Mouse (Mus musculus) liver, embryonic 14.5 days (tissue): Measurements from ENCODE around the gene Twist1. TPM values are rescaled to one million over a fixed set of nuclear protein-coding genes. Genes with fewer than 3 reads are reported as not detected.

Experiments
- ATAC-seq: fragments of 200-750 bp; cut with Nextera tagmentation; 2 replicates; pipeline ENCODE4 v1.8.0; 2017; ENCODE audit warnings: moderate number of reproducible peaks, mild to moderate bottlenecking, moderate library complexity; ENCODE audit not compliant: insufficient read depth
- DNase-seq, 3 experiments: peaks; one replicate each; pipeline ENCODE4 v3.0.0-alpha.2; 2012 to 2013; ENCODE audit warnings: low read depth in 3 of 3, low spot score in 3 of 3
- H3K27ac ChIP-seq: fragments of 300-500 bp; sonication (generic); 2 replicates; pipeline ENCODE4 v1.5.1; 2014; ENCODE audit warnings: moderate library complexity, mild to moderate bottlenecking, control low read depth, inconsistent platforms
- H3K27me3 ChIP-seq: fragments of 300-500 bp; sonication (generic); 2 replicates; pipeline ENCODE4 v1.6.1; 2014; ENCODE audit warnings: mild to moderate bottlenecking, low read length, moderate library complexity; ENCODE audit not compliant: control insufficient read depth, insufficient read depth
- H3K36me3 ChIP-seq: fragments of 300-500 bp; sonication (generic); replicated peaks from 2 replicates; pipeline ENCODE4 v1.6.1; 2014; ENCODE audit warnings: low read depth; ENCODE audit not compliant: control insufficient read depth, insufficient read depth
- H3K4me1 ChIP-seq, 2 experiments: fragments of 200-500 bp in 1 of 2; fragments of 300-500 bp in 1 of 2; sonication (generic) in 1 of 2; replicated peaks; 2 replicates each; pipeline ENCODE4 v1.6.1; 2012 to 2014; ENCODE audit warnings: antibody characterized with exemption in 1 of 2, inconsistent platforms in 1 of 2, low read length in 1 of 2; ENCODE audit not compliant: control insufficient read depth in 2 of 2, insufficient read depth in 2 of 2
- H3K4me2 ChIP-seq: fragments of 300-500 bp; sonication (generic); 2 replicates; pipeline ENCODE4 v1.6.1; 2014; ENCODE audit warnings: low read depth, mild to moderate bottlenecking, control low read depth, moderate library complexity
- H3K4me3 ChIP-seq, 2 experiments: fragments of 200-500 bp in 1 of 2; fragments of 300-500 bp in 1 of 2; sonication (generic) in 1 of 2; 2 replicates each; pipeline ENCODE4 v1.5.1; 2012 to 2014; ENCODE audit warnings: low read depth in 2 of 2, low read length in 2 of 2, mild to moderate bottlenecking in 2 of 2, control low read depth in 1 of 2, inconsistent platforms in 1 of 2, moderate library complexity in 1 of 2; ENCODE audit not compliant: insufficient read depth in 1 of 2
- H3K9ac ChIP-seq: fragments of 300-500 bp; sonication (generic); replicated peaks from 2 replicates; pipeline ENCODE4 v1.6.1; 2014; ENCODE audit warnings: mild to moderate bottlenecking, control low read depth, moderate library complexity
- H3K9me3 ChIP-seq: fragments of 300-500 bp; sonication (generic); 2 replicates; pipeline ENCODE4 v1.6.1; 2016; ENCODE audit warnings: low read length, mixed read lengths; ENCODE audit not compliant: control insufficient read depth
- CTCF ChIP-seq: IDR thresholded peaks from 2 replicates; pipeline ENCODE4 v1.5.1; 2016; ENCODE audit warnings: antibody characterized with exemption, low read depth, control low read depth
- EP300 ChIP-seq: IDR thresholded peaks from 2 replicates; pipeline ENCODE4 v1.6.1; 2016; ENCODE audit warnings: antibody characterized with exemption, low read depth
- WGBS: fragments of 180-500 bp; shearing (Covaris S2); extraction: QIAGEN DNeasy Blood & Tissue Kit; methylation state at CpG from one replicate; pipeline ENCODE4 v1.1.7; 2014; ENCODE audit not compliant: insufficient replicate concordance; 5-methylcytosine and 5-hydroxymethylcytosine counted together
- polyA plus RNA-seq, 2 experiments: library from polyadenylated mRNA; depleted of rRNA in 1 of 2; stranded (reverse) in 1 of 2; unstranded in 1 of 2; fragments of >200 nt; fragmentation: Nextera tagmentation in 1 of 2; extraction: Ambion mirVana in 1 of 2; gene quantifications; 2 replicates each; pipeline versions ENCODE4 v1.2.1 to v1.2.3; 2012 to 2014

Gene Twist1
- polyA plus RNA-seq, 2 experiments, result 0.06 to 0.63 TPM

GRCm38 (mm10) chr12:33993127-33993526 is 35.7 kb downstream of the Twist1 start:
- TF ChIP-seq EP300, result no peak
- no peak for TF ChIP-seq CTCF
- Histone ChIP-seq H3K4me2 (no peak overlapping the region), H3K4me1 (no peaks in the 10 kb centered on the region), H3K9ac (no peak overlapping the region), H3K9me3 (no peaks in the 10 kb centered on the region), H3K27ac (no peak overlapping the region), H3K27me3 (no peaks in the 10 kb centered on the region), H3K36me3 (no peaks in the 10 kb centered on the region), H3K4me3 (no peak overlapping the region)
- 19% methylated on average over 3 of the region's 3 CpGs for WGBS
- no peak for ATAC-seq
- DNase-seq, result no peak

Other genes starting within 250 kb of the Twist1 start
- not detected in 2 replicates for gene Ferd3l, start 29.2 kb upstream of the Twist1 start, polyA plus RNA-seq (2012; rRNA removed)
- gene Ferd3l, start 29.2 kb upstream of the Twist1 start, polyA plus RNA-seq (2014; fragmentation: Nextera tagmentation; extraction: Ambion mirVana), result not detected in 2 replicates